Mouse (Mus musculus): Measurements from ENCODE around the gene Lhfpl3.
A peak's percentile ranks its signal among the peaks of the same experiment; 100 is the strongest.

Lhfpl3 gene

DNA sequence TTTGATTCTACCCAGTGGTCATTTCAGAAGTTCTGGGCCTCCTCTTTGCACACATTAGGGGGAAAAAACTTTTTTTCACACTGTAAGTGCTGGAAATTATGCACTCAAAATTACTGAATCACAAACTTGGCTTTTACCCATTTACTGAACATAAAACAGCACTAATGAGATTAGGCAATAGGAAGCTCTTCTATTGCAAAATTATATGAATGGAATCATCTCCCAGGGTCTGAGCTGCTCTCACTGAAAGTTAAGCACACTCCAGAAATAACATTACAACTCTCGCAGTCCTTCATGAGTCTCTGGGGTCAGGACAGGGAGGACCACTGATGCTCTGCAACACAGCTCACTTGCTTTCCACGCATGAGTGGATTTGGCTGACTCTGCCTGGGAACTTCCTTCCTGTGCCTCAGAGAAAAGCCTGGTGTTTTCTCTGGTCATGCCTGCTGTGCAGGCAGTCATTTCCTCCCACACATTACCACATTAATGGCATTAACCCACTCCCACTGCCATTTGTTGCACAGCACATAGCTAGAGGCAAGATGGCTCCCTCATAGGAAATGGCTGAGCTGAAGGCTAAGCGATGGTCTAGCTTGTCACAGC, 510.1 kb downstream of the Lhfpl3 start:
- DNase-seq (ENCODE audit: extremely low read depth, insufficient read length, low spot score), result no peak

GRCm38 (mm10) chr5:23273309-23273708, 527.5 kb downstream of the Lhfpl3 start:
- no peak for DNase-seq (ENCODE audit: extremely low read depth, insufficient read length, low spot score)

DNA sequence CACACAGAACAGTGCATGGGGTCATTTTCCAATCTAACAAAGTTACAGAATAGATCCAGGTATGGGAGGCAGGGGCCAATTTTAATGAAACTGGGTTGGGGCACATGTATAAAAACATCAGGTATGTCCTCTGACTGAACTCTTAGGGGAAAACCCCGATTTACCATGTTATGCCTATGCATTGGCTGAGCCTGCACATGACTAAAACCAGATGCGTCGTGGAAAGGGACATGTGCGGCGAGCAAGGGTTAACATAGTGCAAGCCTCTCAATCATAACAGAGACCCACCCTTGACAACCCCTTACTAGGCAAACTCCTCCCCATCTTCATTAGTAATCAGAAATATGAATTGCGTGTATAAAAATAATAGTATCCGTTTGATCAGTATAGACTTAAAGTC, 533.5 kb downstream of the Lhfpl3 start:
- DNase-seq (ENCODE audit: extremely low read depth, insufficient read length, low spot score), result no peak

DNA sequence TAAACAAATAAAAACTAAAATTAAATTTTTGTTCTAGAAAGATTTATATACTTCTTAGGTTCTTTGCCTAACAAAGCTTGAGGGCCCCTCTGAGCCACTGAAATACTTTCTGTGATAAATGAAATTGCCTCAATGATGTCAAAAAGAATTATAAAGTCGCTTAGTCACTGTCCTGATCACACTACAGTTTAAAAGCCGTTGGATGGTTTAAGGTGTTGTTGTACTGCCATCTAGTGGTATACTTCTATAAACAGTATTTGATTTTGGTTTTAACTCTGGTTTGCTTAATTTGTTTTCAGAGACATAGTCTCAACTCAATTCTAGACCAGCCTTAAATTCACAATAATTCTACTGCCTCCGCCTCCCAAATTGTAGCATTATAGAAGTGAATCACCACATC, 539.0 kb downstream of the Lhfpl3 start:
- peak; percentile 6 for DNase-seq (ENCODE audit: extremely low read depth, insufficient read length, low spot score)

- no peak for DNase-seq (ENCODE audit: extremely low read depth, insufficient read length, low spot score)
Measured at GRCm38 (mm10) chr5:23289149-23289548, 543.3 kb downstream of the Lhfpl3 start.
